22 mouse cellular contexts compared by ENCODE assay signal in the genomic region with DNA sequence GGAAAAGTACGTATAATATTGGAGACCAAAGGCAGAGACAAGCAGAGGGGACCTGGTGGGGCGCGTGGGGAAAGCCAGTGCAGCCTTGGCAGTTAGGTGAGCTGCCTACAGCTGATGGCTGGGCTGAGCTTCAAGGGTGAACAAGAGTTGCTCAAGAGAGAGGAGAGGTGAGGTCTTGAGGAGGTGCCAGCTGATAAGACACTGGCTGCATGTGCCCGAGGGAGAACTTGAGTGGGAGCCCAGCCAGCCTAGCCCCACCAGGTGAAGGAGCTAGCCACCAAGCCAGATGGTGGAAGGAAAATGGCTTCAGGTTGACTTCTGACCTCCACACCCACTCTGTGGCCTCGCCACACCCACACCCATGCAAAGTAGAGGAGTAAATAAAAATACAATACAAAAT. TPM values are rescaled to one million over a fixed set of nuclear protein-coding genes. Genes with fewer than 3 reads are reported as not detected.
"Had no signal": no experiment of that assay in that cellular context is flagged by ENCODE, and none has a peak within 500 bp of the region (broad histone marks: within the 10 kb centered on the region; RNA-seq: fewer than 3 reads in every experiment).

No protein-coding gene starts in this region.

- H3K9me3 ChIP-seq: limb, embryonic 12.5 days; limb, embryonic 15.5 days; midbrain, embryonic 12.5 days; midbrain, embryonic 15.5 days; neural tube, embryonic 12.5 days; neural tube, embryonic 15.5 days had no signal

- H3K27ac ChIP-seq: limb, embryonic 12.5 days; limb, embryonic 15.5 days; liver, embryonic 14.5 days; midbrain, embryonic 12.5 days; midbrain, embryonic 15.5 days; neural tube, embryonic 12.5 days; neural tube, embryonic 15.5 days had no signal

- H3K27me3 ChIP-seq: limb, embryonic 12.5 days; limb, embryonic 15.5 days; midbrain, embryonic 12.5 days; midbrain, embryonic 15.5 days; neural tube, embryonic 12.5 days; neural tube, embryonic 15.5 days had no signal

- H3K4me2 ChIP-seq: limb, embryonic 12.5 days; limb, embryonic 15.5 days; liver, embryonic 11.5 days; midbrain, embryonic 12.5 days; midbrain, embryonic 15.5 days; neural tube, embryonic 12.5 days; neural tube, embryonic 15.5 days had no signal

- H3K36me3 ChIP-seq: limb, embryonic 12.5 days; limb, embryonic 15.5 days; midbrain, embryonic 12.5 days; midbrain, embryonic 15.5 days; neural tube, embryonic 12.5 days; neural tube, embryonic 15.5 days had no signal

- H3K4me3 ChIP-seq: limb, embryonic 12.5 days; limb, embryonic 15.5 days; midbrain, embryonic 12.5 days; midbrain, embryonic 15.5 days; neural tube, embryonic 12.5 days; neural tube, embryonic 15.5 days had no signal

- DNase-seq: kidney, adult 18-20 months; kidney, adult 9 months; kidney, postnatal 14 days; kidney, postnatal 4 days; left cerebral cortex, postnatal 4 days; liver, postnatal 0 days; right cerebral cortex, adult 18-20 months; right cerebral cortex, postnatal 25 days; thymus, adult 18-20 months; thymus, postnatal 36 days had no signal

- H3K9ac ChIP-seq: limb, embryonic 12.5 days; limb, embryonic 15.5 days; liver, embryonic 14.5 days; liver, postnatal 0 days; midbrain, embryonic 12.5 days; midbrain, embryonic 15.5 days; neural tube, embryonic 12.5 days; neural tube, embryonic 15.5 days had no signal

- ATAC-seq: intestine, embryonic 16.5 days; liver, postnatal 0 days; midbrain, embryonic 15.5 days had no signal

RNA-seq across cellular contexts. Expression of a gene that starts 34.1 kb away (rescaled TPM):
- polyA plus RNA-seq: intestine, embryonic 16.5 days; kidney, embryonic 16.5 days; limb, embryonic 12.5 days; limb, embryonic 15.5 days; liver, embryonic 11.5 days; liver, embryonic 14.5 days; liver, postnatal 0 days; midbrain, embryonic 12.5 days; spleen, adult 2 months; stomach, embryonic 16.5 days had no signal

RNA-seq across cellular contexts. Expression of a gene that starts 44.0 kb away (rescaled TPM):
- polyA plus RNA-seq: liver, embryonic 14.5 days; midbrain, embryonic 12.5 days; spleen, adult 2 months had no signal
